Mouse (Mus musculus) brain, embryonic 14.5 days (tissue): Measurements from ENCODE around the gene Mast4. TPM values are rescaled to one million over a fixed set of nuclear protein-coding genes. Genes with fewer than 3 reads are reported as not detected.

Experiments
- DNase-seq: peaks from one replicate; pipeline ENCODE4 v3.0.0-alpha.2; 2011; ENCODE audit warnings: low read depth
- CTCF ChIP-seq: fragments of 200-500 bp; IDR thresholded peaks from 2 replicates; pipeline ENCODE4 v1.5.1; 2012; ENCODE audit warnings: inconsistent platforms, mild to moderate bottlenecking, moderate library complexity, borderline replicate concordance; ENCODE audit not compliant: insufficient read depth, insufficient read length; ENCODE audit errors: extremely low read depth
- POLR2A ChIP-seq: fragments of 200-500 bp; IDR thresholded peaks from 2 replicates; pipeline ENCODE4 v1.6.1; 2012; ENCODE audit warnings: mild to moderate bottlenecking, inconsistent platforms, borderline replicate concordance; ENCODE audit not compliant: poor library complexity, insufficient read depth, insufficient read length, severe bottlenecking; ENCODE audit errors: extremely low read depth
- polyA plus RNA-seq: library from polyadenylated mRNA; depleted of rRNA; stranded (reverse); fragments of >200 nt; gene quantifications from 2 replicates; pipeline ENCODE4 v1.2.3, GENCODE M21; 2012

The Mast4 gene
- polyA plus RNA-seq, 1 experiment, result 30.7 TPM

GRCm38 (mm10) chr13:103232171-103232570 is 102.1 kb downstream of the Mast4 start:
- no peak for TF ChIP-seq POLR2A
- TF ChIP-seq CTCF, result no peak

GRCm38 (mm10) chr13:103229069-103229468 is 105.2 kb downstream of the Mast4 start:
- TF ChIP-seq CTCF (no peak), POLR2A (no peak)
- DNase-seq, result no peak

More at GRCm38 (mm10) chr13:103232171-103232570, 102.1 kb downstream of the Mast4 start:
- no peak for DNase-seq

- no peak for TF ChIP-seq POLR2A
- peak; percentile 49 for DNase-seq
Observed at GRCm38 (mm10) chr13:103225895-103226815, 108.1 kb downstream of the Mast4 start.

GRCm38 (mm10) chr13:103225217-103225894 is 108.9 kb downstream of the Mast4 start:
- peak; percentile 32 for DNase-seq
- TF ChIP-seq POLR2A, result no peak
- no peak for TF ChIP-seq CTCF

- peak; percentile 13 for DNase-seq
- TF ChIP-seq POLR2A, result no peak
- TF ChIP-seq CTCF, result no peak
Observed at GRCm38 (mm10) chr13:103220479-103221064, 113.7 kb downstream of the Mast4 start.

GRCm38 (mm10) chr13:103219999-103220398 is 114.3 kb downstream of the Mast4 start:
- TF ChIP-seq POLR2A, result no peak
- TF ChIP-seq CTCF, result no peak
- DNase-seq, result peak; percentile 46

- no peak for TF ChIP-seq POLR2A
- no peak for TF ChIP-seq CTCF
- DNase-seq, result no peak
Observed at GRCm38 (mm10) chr13:103217486-103217885, 116.8 kb downstream of the Mast4 start.

GRCm38 (mm10) chr13:103214506-103214905 is 119.8 kb downstream of the Mast4 start:
- DNase-seq, result no peak
- TF ChIP-seq CTCF (no peak), POLR2A (no peak)

GRCm38 (mm10) chr13:103211953-103212352 is 122.3 kb downstream of the Mast4 start:
- TF ChIP-seq CTCF (no peak), POLR2A (no peak)
- no peak for DNase-seq

GRCm38 (mm10) chr13:103211501-103211941 is 122.8 kb downstream of the Mast4 start:
- no peak for TF ChIP-seq POLR2A
- no peak for TF ChIP-seq CTCF

GRCm38 (mm10) chr13:103210746-103211145 is 123.6 kb downstream of the Mast4 start:
- DNase-seq, result no peak
- no peak for TF ChIP-seq POLR2A
- no peak for TF ChIP-seq CTCF

More at GRCm38 (mm10) chr13:103211501-103211941, 122.8 kb downstream of the Mast4 start:
- peak; percentile 25 for DNase-seq

- no peak for DNase-seq
- no peak for TF ChIP-seq POLR2A
- TF ChIP-seq CTCF, result no peak
Observed at GRCm38 (mm10) chr13:103207199-103207598, 127.1 kb downstream of the Mast4 start.
